Mouse (Mus musculus) cerebellum, postnatal 4 days (tissue): ENCODE results near the gene Ssr3.

ENCODE experiments used
- DNase-seq, 2 experiments: peaks; one replicate each; pipeline ENCODE4 v3.0.0; 2022; ENCODE audit warnings: low spot score in 2 of 2, mixed read lengths in 1 of 2

The Ssr3 gene

DNA sequence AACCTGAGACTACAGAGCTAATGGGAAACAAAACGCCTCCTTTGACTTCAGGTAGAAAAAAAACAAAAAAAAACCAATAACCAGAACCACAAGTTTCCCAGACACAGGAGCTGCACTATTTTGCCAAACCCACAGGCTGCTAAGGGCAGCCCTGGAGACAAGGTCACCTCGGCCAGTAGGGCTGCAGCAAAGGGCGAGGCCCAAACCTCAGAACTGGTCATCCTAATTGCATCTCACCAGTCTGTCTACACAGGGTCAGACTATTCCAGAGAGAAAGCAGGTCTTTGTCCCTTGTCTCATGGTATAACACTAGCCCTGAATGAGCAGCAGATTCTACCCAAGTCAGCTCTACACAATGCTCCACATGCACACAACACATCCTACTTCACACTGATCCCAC, 17.7 kb downstream of the Ssr3 start:
- DNase-seq = no peak

DNA sequence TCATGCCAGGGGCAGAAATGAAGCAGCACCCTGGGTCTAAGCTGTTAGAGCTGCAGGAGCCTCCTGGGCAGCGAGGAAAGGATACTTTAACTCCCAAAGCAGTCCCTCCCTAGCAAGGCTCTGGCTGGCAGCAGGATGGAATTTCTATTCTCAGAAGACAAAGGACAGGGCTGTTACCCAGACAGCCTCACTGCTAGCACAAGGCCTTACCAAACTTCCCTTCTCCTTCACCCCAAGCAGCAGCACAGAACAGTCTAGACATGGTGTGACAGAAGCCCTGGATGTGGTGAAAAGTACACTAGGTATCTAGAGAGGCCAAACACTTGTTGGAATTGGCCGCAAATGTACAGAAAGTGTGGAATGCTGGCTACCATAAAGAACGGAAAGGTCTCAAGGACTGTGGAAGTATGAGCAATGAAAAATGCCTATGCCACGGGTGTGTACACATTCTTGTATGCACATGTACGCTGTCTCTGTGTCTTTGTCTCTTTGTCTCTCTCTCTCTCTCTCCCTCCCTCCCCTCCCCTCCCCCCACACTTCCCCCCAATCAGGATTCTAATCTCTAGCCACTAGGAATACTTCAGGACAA, 18.7 kb downstream of the Ssr3 start:
- no peak for DNase-seq

DNA sequence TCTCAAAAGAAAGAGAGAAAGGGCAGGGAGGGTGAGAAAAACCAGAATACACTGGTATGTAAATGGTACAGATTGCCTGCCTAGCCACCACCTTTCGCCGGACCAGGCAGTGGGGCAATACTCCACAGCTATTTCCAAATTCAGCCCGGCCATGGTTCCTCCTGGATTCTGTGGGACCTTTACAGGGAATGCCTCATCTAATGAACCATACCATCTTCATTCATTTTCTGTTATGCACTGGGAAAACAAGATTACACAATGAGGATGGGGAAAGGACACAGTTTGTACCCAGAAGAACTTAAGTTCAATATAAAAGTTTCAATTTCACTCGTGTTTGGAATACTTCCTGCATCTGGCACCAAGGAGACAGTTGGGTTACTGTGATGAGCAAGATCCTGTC, 19.9 kb downstream of the Ssr3 start:
- no peak for DNase-seq

DNA sequence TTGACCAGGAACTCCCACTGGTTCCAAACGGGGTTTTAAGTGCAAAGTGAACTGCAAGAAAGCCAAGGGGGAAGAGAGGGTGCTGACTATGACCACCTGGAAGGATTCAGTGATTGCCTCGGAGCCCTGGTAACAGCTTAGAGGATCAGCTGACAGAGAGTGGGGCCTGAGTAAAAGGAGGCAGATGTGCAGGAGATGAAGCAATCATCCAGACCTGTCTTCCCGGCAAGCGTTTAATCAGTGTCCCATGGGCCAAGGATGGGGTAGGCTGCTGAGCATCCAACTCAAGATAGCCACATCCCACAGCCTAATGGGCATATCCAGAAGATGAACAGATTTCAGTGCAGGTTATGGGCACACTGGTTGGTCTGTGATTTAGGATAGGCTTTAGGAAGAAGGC, 24.5 kb downstream of the Ssr3 start:
- no peak for DNase-seq

DNA sequence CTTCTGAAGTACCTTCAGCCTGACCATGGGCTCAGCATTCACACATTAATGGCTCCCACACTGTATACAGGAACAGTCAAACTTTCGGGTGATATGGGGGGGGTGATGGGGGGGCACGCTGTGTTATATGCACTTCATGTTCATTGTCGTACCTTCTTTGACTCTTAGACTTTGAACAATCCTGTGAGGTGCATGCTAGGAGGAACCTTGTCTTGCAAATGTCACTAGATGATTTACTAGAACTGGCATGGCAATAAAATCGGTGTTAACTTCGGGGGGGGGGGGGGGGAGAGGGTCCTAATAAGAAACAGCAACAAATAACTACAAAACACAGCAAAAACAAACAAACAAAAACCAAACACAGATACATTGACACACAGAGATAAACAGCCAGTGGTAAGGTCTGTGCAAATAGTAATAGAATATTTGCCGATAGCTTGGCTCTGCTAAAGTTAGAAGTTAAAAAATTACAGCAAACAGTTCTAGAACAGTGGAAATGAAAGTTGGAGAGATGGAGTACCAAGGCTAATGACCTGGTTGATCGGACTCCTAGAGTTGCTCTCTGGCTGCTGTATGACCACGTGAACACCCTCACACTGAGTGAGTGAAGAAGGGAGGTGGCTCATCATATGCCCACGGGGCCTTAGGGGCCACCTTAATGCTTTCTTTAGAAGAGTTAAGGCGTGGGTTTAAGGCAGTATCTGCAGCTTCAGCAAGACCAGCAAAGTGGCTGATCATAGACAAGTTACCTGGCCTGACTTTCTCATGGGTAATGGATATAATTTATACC, 26.3 kb downstream of the Ssr3 start:
- no peak for DNase-seq

DNA sequence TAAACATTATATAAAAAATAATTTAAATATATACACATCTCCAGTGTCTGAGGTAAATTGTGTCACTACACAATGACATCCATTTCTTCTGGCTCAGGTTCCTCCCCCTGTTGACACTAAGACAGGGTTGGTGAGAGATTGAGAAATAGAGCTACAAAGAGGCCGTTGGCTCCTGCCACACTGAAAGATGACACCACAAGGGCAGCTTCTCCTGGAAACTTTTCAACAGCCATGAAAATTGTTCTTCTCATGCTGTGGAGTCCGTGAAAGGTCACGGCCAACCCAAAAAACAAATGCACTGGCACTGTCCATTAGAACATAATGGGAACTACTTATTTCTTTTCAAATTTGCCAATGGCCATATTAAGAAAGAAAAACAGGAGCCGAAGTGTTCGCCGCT, 27.2 kb downstream of the Ssr3 start:
- no peak for DNase-seq

GRCm38 (mm10) chr3:65363438-65363837, 29.0 kb downstream of the Ssr3 start:
- no peak for DNase-seq

GRCm38 (mm10) chr3:65360163-65360969, 32.1 kb downstream of the Ssr3 start:
- DNase-seq = no peak

GRCm38 (mm10) chr3:65358841-65359240, 33.6 kb downstream of the Ssr3 start:
- DNase-seq = no peak

DNA sequence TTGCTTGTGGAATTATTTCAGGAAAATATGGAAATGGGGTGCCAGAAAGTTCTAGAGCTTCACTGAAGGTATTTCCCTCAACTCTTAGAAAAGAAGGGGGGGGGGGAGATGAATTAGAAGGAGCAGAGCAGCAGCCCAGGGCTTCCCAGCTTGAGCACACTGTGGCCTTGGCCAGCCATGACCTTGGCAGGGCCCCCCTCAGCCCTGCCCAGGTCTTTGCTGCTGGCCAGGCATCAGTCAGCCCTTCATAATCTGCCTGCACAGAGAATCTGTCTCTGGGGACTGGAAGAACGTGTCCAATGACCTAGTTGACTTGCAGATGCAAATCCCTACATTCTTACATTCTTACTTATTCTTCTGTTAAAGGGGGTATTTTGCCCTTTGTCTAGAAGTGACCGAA, 34.1 kb downstream of the Ssr3 start:
- no peak for DNase-seq

DNA sequence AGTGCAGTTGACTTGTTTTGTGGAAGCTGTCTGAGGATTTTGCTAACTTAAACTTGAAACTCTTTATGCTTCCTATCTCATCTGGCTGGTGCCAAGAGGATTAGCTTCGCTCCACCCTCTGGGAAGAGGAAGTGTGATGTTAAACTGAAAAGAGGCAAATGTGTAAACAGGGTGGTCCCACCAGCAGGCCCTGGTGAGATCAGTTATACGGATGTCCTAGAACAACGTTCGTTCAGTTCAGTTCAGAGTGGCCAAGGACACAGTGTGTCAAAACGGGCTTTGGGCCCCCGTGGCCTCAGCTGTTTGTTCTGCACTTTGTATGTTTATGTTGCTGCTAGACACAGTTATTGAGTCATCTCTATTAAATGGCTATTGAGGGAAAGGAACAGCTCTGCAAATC, 36.9 kb downstream of the Ssr3 start:
- DNase-seq = no peak

DNA sequence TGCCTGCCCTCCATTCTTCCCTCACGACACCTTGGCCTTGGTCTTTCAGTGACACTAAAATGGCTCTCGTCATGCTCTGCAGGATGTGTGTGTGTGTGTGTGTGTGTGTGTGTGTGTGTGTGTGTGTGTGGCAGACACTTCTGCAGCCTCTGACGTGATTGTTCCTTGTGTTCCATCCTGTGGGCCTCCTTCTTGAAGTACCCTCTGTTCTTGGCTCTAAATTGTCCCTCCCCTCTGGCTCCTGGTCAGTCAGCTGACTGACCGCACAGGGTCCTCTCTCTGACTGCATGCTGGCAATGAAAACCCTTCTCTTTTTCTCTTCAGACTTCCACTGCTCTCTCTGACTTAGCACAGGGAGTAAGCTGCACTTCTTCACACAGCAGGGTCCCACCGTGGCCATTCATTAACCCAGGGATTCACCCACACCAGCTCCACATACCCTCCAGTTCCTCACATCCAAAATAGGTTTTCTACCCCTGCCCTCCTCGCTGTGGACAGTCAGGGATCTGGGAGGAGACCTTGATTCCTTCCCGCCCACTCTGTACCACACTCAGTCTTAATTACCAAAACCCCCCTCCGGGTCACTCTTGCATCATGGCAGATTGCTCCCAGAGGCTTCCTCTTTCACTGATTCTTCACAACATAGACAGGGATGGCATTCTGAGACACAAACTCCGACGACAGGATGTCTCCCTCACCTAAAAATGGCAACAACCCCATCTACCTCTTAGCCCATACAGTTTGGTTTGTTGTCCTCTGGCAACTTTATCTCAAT, 39.0 kb downstream of the Ssr3 start:
- DNase-seq = no peak

DNA sequence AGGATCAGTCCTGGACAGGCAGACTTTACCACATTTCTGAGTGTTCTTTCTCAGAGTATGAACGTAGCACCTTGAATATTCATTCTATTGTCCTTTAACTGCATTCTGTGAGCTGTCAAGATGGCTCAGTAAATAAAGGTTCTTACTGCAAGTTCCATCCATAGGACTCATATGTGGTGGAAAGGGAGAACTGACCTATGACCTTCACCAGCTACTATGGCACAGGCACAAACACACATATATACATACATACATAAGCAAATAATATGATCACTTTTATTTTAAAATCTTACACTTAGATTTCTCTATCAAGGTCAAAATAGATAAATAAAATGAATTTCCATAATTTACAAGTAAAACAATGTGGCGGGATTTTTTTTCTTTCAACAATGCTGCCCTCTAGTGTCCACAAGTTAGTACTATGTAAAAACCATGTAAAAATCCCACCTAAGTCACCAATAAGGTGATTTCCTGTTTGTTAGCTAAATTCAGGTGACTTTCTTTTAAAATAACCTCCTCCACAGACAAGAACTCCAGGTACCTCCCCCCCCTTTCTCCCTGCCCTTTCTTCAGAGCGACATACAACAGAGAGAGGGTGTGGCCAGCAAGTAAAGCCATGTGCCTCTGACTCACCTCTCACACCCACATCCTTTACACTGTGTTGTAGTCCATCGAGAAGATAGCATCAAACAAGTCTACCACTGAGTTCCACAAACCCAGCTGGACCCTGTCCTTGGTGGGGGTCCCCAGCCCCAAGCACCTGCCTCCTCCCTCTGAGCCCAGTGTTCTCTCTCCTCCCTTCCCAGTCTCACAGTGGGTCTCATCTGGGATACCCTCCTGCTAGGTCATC, 39.9 kb downstream of the Ssr3 start:
- DNase-seq = no peak

- no peak for DNase-seq
Observed at GRCm38 (mm10) chr3:65346176-65346575, 46.2 kb downstream of the Ssr3 start.

DNA sequence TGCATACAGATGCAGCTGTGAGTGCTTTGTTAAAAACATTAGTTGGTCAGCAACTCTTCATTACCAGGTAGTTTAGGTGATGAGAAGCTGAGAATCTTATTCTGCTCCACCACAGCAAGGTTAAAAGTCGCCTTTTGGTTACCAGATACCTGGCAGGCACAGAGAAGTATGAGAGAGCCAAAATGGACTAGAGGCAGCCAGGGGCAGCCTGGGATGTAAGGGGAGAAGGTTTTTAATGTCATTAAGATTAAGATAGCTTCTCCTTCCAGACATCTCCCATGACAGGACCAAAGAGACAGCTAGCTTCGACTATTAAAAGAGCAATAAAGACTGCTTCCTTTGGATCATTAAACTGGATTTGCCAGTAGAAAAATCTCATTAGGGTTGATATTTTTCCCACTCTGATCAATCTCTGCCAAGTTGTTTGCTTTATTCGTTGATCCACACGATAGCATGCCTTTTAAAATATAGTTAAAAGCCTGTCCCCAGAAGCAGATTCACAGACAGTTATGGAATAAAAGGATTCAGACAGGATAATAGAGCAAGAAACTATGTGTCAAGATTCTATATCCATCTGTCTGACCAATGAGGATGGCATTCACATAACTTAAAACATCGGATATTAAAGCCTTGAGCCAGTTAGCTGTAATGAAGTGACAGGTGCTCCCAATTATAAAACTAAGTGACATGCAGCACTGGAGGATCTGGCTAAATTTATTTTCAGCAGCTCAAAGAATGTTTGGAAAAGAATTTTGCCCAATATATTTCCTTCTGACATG, 52.1 kb downstream of the Ssr3 start:
- DNase-seq = no peak

DNA sequence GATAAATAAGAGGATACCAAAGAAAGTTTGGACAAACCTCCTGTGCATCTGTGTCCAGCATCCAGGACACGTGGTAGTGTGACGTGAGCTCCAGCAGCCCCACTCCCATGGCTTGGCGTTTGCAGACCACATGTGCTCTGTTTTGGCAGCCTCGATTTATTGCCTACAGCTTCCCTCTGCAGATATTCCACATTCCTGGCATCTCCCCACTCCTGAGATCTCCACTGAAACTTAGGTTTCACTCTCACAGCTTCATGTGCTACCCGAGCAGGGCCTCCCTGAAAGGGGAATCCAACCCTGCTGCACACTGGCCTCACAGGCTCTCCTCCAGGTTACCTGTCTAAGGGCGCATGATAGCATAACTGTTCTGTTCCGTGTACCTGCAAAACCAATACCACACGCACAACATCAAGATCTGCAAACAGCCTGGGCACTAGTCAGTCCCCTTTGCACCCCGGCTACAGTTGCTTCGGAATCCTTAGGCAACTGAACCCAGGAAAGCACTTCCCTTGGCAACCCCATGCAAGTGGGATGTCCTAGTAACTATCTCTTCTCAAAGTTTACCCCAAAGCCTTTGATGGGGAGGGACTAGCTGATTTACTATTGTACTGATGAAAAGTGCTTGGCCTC, 54.5 kb downstream of the Ssr3 start:
- DNase-seq = no peak
